Mouse (Mus musculus): ENCODE data around the gene Kdm2b.

GRCm38 (mm10) chr5:122893270-122893669 lies 96.4 kb downstream of the Kdm2b start:
- no peak for TF ChIP-seq CTCF (IDR thresholded peaks at IDR 0.05; ENCODE audit: control insufficient read depth, insufficient read depth, low read length)
- no peak for TF ChIP-seq POLR2A (IDR thresholded peaks at IDR 0.05; ENCODE audit: borderline replicate concordance, control insufficient read depth, low read depth, low read length)
